Mouse (Mus musculus): Measurements from ENCODE around the gene 4931406P16Rik. TPM values are rescaled to one million over a fixed set of nuclear protein-coding genes. Genes with fewer than 3 reads are reported as not detected.

4931406P16Rik gene
- polyA plus RNA-seq, 1 experiment from 2014 or later, result 25.3 TPM

DNA sequence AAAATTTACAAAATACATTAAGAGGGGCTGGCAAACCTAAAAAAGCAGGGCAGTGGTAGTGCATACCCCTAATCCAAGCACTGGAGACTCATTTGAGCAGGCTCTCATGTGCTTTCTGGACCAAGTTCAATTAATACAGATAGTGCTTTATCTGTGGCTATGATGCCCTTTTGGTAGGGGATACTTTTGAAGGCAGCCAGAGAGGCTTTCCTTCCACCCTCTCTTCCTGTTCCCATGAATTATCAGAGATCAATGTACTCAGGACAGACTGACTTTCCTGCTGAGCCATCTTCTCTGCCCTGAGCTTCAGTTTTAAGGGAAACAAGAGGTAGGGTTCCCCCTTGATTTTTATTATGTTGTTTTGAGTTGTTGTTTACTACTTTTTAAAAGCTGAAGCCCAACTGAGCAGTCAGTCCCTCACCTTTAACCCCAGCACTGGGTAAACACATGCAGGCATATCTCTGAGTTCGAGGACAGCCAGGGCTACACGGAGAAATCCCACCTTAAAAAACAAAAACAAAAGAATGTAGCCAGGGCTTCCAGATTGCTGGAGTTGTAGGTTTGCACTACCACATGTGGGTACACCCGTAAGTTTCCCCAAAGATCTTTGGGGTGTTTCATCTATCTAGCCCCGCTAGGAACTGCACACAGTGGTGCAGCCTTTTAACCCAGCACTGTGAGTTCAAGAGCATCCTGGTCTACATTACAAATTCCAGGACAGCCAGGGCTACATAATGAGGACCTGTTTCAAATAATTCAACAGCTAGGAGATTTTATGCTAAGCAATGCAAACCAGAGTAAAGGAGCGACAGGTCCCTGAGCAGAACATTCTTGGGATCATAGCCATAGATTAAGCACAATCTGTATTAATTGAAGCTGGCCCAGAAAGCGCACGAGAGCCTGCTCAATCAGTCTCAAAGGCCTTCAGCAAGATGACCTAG lies 80.3 kb downstream of the 4931406P16Rik start:
- no peak for ATAC-seq

DNA sequence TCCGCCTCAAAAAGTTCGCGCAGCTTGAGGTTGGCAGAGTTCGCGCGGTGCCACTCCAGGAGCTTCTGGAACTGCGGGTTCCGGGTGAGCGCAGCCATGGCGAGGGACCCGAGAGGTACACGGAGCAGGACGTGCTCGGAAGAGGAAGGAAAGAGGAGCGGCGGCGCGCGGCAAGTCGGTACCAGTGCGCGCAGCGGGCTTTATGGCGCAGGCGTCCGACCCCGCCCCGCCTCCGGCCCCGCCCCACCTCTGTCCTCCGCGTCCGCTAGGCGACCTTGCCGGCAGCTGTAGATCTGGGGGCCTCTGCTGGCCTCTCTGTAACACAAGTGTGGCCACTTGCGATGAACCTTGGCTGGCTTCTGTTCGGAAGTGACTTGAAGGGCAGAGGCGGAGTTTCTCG lies 83.2 kb downstream of the 4931406P16Rik start, which contains the start of gene Gpi1:
TSS of gene Gpi1 (minus strand) at position 221 of the 400 bp plus-strand sequence.
- Histone ChIP-seq H3K36me3 (ENCODE audit: control insufficient read depth, insufficient read depth, low read length) (peaks cover 22% of the 10 kb centered on the region), H3K9me3 (replicated peaks; ENCODE audit: control insufficient read depth, low read length) (no peaks in the 10 kb centered on the region), H3K27me3 (replicated peaks; ENCODE audit: control insufficient read depth, insufficient read depth, low read length) (no peaks in the 10 kb centered on the region), H3K4me3 (ENCODE audit: low read depth, low read length) (peak within 1 kb of the TSS; percentile 67), H3K4me2 (ENCODE audit: low read length) (peak within 1 kb of the TSS; percentile 53), H3K4me1 (ENCODE audit: control insufficient read depth, insufficient read depth, low read length) (peaks cover 12% of the 10 kb centered on the region; the same call in 1 of the 2 replicates), H3K27ac (ENCODE audit: low read depth, low read length) (peak within 1 kb of the TSS; percentile 69), H3K9ac (ENCODE audit: low read length) (peak within 1 kb of the TSS; percentile 79)
- DNase-seq (ENCODE audit: low spot score), result peak; percentile 87
- peak; percentile 50 for ATAC-seq
- under 1% methylated on average over 39 of the region's 39 CpGs for WGBS

More for the DNA sequence above, 80.3 kb downstream of the 4931406P16Rik start:
- Histone ChIP-seq H3K4me2 (ENCODE audit: low read length) (peak overlapping the region; percentile 71), H3K4me1 (ENCODE audit: control insufficient read depth, insufficient read depth, low read length) (peaks cover 12% of the 10 kb centered on the region; the same call in 1 of the 2 replicates), H3K27ac (ENCODE audit: low read depth, low read length) (peak overlapping the region; percentile 83; the same call in 1 of the 2 replicates), H3K36me3 (ENCODE audit: control insufficient read depth, insufficient read depth, low read length) (peaks cover 15% of the 10 kb centered on the region), H3K9ac (ENCODE audit: low read length) (peak overlapping the region; percentile 61; the same call in 1 of the 2 replicates), H3K9me3 (replicated peaks; ENCODE audit: control insufficient read depth, low read length) (no peaks in the 10 kb centered on the region), H3K27me3 (replicated peaks; ENCODE audit: control insufficient read depth, insufficient read depth, low read length) (no peaks in the 10 kb centered on the region), H3K4me3 (ENCODE audit: low read depth, low read length) (peak overlapping the region; percentile 46)
- WGBS, result 37% methylated on average over 7 of the region's 7 CpGs
- DNase-seq (ENCODE audit: low spot score), result peak; percentile 14

DNA sequence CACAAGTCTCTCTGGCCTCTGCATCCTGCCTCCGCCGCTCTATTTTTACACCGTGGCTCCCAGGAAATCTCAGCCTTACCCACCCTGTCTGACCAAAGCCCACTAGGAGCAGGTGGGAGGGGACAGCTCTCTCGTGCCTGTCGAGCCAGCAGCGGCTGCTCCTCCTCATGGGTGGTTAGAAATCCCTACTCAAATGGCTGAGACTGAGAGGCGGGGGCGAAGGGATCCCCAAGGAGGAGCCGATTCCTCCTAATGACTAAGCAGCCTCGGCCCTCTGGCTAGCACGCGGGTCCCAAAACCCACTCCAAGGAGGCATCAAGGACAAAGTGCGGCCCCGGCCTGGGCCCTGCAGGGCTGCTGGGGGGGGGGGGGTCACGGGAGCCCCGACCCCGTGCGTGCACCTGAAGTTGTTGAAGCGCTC lies 83.7 kb downstream of the 4931406P16Rik start:
- ATAC-seq, result peak; percentile 8
- Histone ChIP-seq H3K27ac (ENCODE audit: low read depth, low read length) (peak overlapping the region; percentile 69), H3K27me3 (replicated peaks; ENCODE audit: control insufficient read depth, insufficient read depth, low read length) (no peaks in the 10 kb centered on the region), H3K9ac (ENCODE audit: low read length) (peak overlapping the region; percentile 79), H3K9me3 (replicated peaks; ENCODE audit: control insufficient read depth, low read length) (no peaks in the 10 kb centered on the region), H3K4me3 (ENCODE audit: low read depth, low read length) (peak overlapping the region; percentile 67), H3K4me2 (ENCODE audit: low read length) (peak overlapping the region; percentile 53), H3K36me3 (ENCODE audit: control insufficient read depth, insufficient read depth, low read length) (peaks cover 26% of the 10 kb centered on the region), H3K4me1 (ENCODE audit: control insufficient read depth, insufficient read depth, low read length) (peaks cover 10% of the 10 kb centered on the region; the same call in 1 of the 2 replicates)
- WGBS, result under 1% methylated on average over 18 of the region's 19 CpGs
- DNase-seq (ENCODE audit: low spot score), result peak; percentile 67

DNA sequence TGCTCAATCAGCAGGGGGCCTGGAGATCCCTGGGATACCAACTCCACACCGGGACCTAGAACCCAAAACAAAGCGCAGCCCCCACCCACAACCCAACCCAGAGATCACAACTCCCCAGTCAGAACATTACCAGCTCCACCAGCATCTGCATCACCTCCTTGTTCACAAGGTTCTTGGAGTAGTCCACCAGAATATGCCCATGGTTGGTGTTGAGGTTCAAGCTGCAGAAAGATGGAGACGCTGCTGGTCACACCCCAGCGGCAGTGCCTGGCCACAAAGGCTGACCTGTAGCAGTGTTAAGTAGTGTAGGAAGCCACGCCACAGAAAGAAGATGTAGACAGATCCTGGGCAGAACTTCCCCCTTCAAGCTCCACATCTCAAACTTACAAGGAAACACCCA lies 84.2 kb downstream of the 4931406P16Rik start:
- Histone ChIP-seq H3K9ac (ENCODE audit: low read length) (peak overlapping the region; percentile 79), H3K4me1 (ENCODE audit: control insufficient read depth, insufficient read depth, low read length) (peaks cover 8% of the 10 kb centered on the region; the same call in 1 of the 2 replicates), H3K9me3 (replicated peaks; ENCODE audit: control insufficient read depth, low read length) (no peaks in the 10 kb centered on the region), H3K27me3 (replicated peaks; ENCODE audit: control insufficient read depth, insufficient read depth, low read length) (no peaks in the 10 kb centered on the region), H3K4me3 (ENCODE audit: low read depth, low read length) (peak overlapping the region; percentile 67), H3K27ac (ENCODE audit: low read depth, low read length) (no peak overlapping the region), H3K36me3 (ENCODE audit: control insufficient read depth, insufficient read depth, low read length) (peaks cover 30% of the 10 kb centered on the region), H3K4me2 (ENCODE audit: low read length) (peak overlapping the region; percentile 53)
- no peak for ATAC-seq
- no peak for DNase-seq (ENCODE audit: low spot score)
- WGBS, result 9% methylated on average over 5 of the region's 5 CpGs

DNA sequence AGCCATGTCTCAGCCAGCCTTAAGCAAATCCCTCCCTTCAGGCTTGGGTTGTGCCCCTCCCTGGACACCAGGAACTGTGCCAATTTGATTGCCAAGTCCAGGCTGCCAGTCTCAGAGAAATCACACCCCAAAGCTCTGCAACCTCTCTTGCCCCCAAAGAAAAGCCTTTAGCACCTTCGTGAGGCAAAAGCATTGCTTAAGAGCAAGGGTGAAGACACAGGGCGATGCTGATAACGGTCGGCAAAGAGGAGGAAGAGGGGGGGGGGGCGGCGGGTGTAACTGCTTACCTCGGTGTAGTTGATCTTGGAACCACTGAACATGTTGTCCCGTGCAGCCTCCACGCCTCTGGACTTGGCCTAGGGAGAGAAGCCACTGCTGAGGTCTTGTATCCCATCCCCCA lies 84.7 kb downstream of the 4931406P16Rik start:
- 56% methylated on average over 9 of the region's 9 CpGs for WGBS
- peak overlapping the region; percentile 13; the same call in 1 of the 2 replicates for H3K4me3 ChIP-seq (ENCODE audit: low read depth, low read length)
- no peaks in the 10 kb centered on the region for H3K27me3 ChIP-seq (replicated peaks; ENCODE audit: control insufficient read depth, insufficient read depth, low read length)
- H3K36me3 ChIP-seq (ENCODE audit: control insufficient read depth, insufficient read depth, low read length), result peaks cover 34% of the 10 kb centered on the region
- ATAC-seq (no peak), DNase-seq (ENCODE audit: low spot score) (no peak)
- no peaks in the 10 kb centered on the region for H3K9me3 ChIP-seq (replicated peaks; ENCODE audit: control insufficient read depth, low read length)
- peak overlapping the region; percentile 53 for H3K4me2 ChIP-seq (ENCODE audit: low read length)
- H3K9ac ChIP-seq (ENCODE audit: low read length), result no peak overlapping the region
- H3K27ac ChIP-seq (ENCODE audit: low read depth, low read length), result no peak overlapping the region
- H3K4me1 ChIP-seq (ENCODE audit: control insufficient read depth, insufficient read depth, low read length), result peaks cover 8% of the 10 kb centered on the region; the same call in 1 of the 2 replicates

DNA sequence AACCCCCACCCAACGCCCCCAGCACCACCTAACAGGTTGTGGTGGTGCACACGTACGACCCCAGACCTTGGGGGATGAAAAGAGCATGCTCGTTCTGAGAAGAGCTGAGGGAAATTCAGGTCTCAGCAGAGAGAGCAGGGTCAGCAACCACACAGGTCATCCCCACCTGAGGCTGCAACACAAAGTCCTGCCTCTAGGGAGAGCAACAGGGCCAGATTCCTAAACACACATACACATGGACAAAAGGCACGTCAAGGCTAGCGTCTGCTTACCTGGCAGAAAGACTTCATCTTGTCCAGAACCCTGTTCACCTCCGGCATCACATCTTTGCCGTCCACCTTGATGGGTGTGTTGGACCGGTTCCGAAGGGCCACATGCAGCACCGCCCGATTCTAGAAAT lies 86.5 kb downstream of the 4931406P16Rik start:
- H3K9me3 ChIP-seq (replicated peaks; ENCODE audit: control insufficient read depth, low read length), result no peaks in the 10 kb centered on the region
- no peak overlapping the region for H3K4me3 ChIP-seq (ENCODE audit: low read depth, low read length)
- peaks cover 8% of the 10 kb centered on the region; the same call in 1 of the 2 replicates for H3K4me1 ChIP-seq (ENCODE audit: control insufficient read depth, insufficient read depth, low read length)
- H3K27ac ChIP-seq (ENCODE audit: low read depth, low read length), result no peak overlapping the region
- H3K36me3 ChIP-seq (ENCODE audit: control insufficient read depth, insufficient read depth, low read length), result peaks cover 48% of the 10 kb centered on the region
- ATAC-seq (no peak), DNase-seq (ENCODE audit: low spot score) (no peak)
- no peak overlapping the region for H3K4me2 ChIP-seq (ENCODE audit: low read length)
- 90% methylated on average over 12 of the region's 12 CpGs for WGBS
- no peak overlapping the region for H3K9ac ChIP-seq (ENCODE audit: low read length)
- no peaks in the 10 kb centered on the region for H3K27me3 ChIP-seq (replicated peaks; ENCODE audit: control insufficient read depth, insufficient read depth, low read length)

DNA sequence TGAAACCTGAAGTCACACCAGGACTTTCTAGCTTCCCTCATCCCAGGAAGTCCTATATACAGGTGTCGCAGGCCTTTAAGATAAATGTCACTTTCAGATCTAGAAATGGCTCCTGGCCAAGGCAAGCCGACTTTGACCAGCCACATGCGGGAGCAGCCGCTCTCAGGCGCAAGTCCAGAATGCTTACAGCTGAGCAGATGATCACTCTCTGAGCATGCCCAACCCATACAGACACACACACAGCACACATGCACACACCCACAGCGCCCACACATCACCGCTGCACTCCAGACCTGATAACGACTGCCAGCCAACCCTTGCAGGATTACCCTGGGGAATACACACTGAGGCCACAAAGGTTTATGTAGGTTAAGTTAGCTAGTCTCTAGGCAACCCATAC lies 87.3 kb downstream of the 4931406P16Rik start:
- no peak overlapping the region for H3K9ac ChIP-seq (ENCODE audit: low read length)
- 80% methylated on average over 8 of the region's 8 CpGs for WGBS
- ATAC-seq (no peak), DNase-seq (ENCODE audit: low spot score) (no peak)
- H3K36me3 ChIP-seq (ENCODE audit: control insufficient read depth, insufficient read depth, low read length), result peaks cover 54% of the 10 kb centered on the region
- H3K4me1 ChIP-seq (ENCODE audit: control insufficient read depth, insufficient read depth, low read length), result peaks cover 8% of the 10 kb centered on the region; the same call in 1 of the 2 replicates
- H3K27ac ChIP-seq (ENCODE audit: low read depth, low read length), result no peak overlapping the region
- no peaks in the 10 kb centered on the region for H3K9me3 ChIP-seq (replicated peaks; ENCODE audit: control insufficient read depth, low read length)
- no peak overlapping the region for H3K4me2 ChIP-seq (ENCODE audit: low read length)
- H3K27me3 ChIP-seq (replicated peaks; ENCODE audit: control insufficient read depth, insufficient read depth, low read length), result no peaks in the 10 kb centered on the region
- H3K4me3 ChIP-seq (ENCODE audit: low read depth, low read length), result no peak overlapping the region

DNA sequence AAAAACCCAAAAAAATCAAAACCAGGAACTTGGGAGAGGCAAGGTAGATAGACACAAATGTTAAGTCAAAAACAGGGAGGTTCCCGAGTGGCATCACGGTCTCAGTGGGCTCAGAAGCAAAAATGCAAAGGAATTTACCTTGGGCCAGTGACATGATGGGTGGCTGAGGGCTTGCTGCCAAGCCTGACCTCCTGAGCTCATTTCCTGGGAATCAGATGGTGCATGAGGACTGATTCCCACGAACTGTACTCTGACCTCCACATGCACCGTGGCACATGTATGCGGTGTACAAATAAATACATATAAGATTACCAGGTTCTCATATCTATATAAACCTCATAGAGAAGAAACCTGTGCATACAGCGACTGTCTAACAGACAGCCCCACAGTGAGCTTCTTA lies 89.0 kb downstream of the 4931406P16Rik start:
- no peak overlapping the region for H3K4me2 ChIP-seq (ENCODE audit: low read length)
- DNase-seq (ENCODE audit: low spot score), result no peak

More for the DNA sequence above, 89.0 kb downstream of the 4931406P16Rik start:
- H3K9me3 ChIP-seq (replicated peaks; ENCODE audit: control insufficient read depth, low read length), result no peaks in the 10 kb centered on the region
- H3K27me3 ChIP-seq (replicated peaks; ENCODE audit: control insufficient read depth, insufficient read depth, low read length), result no peaks in the 10 kb centered on the region
- peaks cover 7% of the 10 kb centered on the region; the same call in 1 of the 2 replicates for H3K4me1 ChIP-seq (ENCODE audit: control insufficient read depth, insufficient read depth, low read length)
- ATAC-seq, result no peak
- 97% methylated on average over 6 of the region's 6 CpGs for WGBS
- H3K4me3 ChIP-seq (ENCODE audit: low read depth, low read length), result no peak overlapping the region
- H3K36me3 ChIP-seq (ENCODE audit: control insufficient read depth, insufficient read depth, low read length), result peaks cover 68% of the 10 kb centered on the region
- no peak overlapping the region for H3K27ac ChIP-seq (ENCODE audit: low read depth, low read length)
- H3K9ac ChIP-seq (ENCODE audit: low read length), result no peak overlapping the region
